Mouse (Mus musculus) testis, adult 2 months (tissue): ENCODE data around the gene Sall2. TPM values are rescaled to one million over a fixed set of nuclear protein-coding genes. Genes with fewer than 3 reads are reported as not detected.
"Not testable (repeated sequence)": the region's sequence is repeated elsewhere in the genome, so short reads cannot be mapped to it uniquely, and the experiment has no call there.

ENCODE experiments used
- H3K27ac ChIP-seq: fragments of 200-500 bp; 2 replicates; pipeline ENCODE4 v1.5.1; 2012; ENCODE audit warnings: low read depth, low read length; ENCODE audit not compliant: control insufficient read depth, insufficient read depth
- H3K27me3 ChIP-seq: fragments of 200-500 bp; 2 replicates; pipeline ENCODE4 v1.6.1; 2012; ENCODE audit warnings: mild to moderate bottlenecking, low read length, moderate library complexity; ENCODE audit not compliant: control insufficient read depth, insufficient read depth
- H3K36me3 ChIP-seq: fragments of 200-500 bp; 2 replicates; pipeline ENCODE4 v1.6.1; 2012; ENCODE audit warnings: mild to moderate bottlenecking, low read length; ENCODE audit not compliant: control insufficient read depth, insufficient read depth
- H3K4me1 ChIP-seq: fragments of 200-500 bp; 2 replicates; pipeline ENCODE4 v1.6.1; 2012; ENCODE audit warnings: low read length; ENCODE audit not compliant: control insufficient read depth, insufficient read depth
- H3K4me3 ChIP-seq: fragments of 200-500 bp; 2 replicates; pipeline ENCODE4 v1.5.1; 2012; ENCODE audit warnings: low read depth, mild to moderate bottlenecking, low read length, moderate library complexity, mixed read lengths; ENCODE audit not compliant: control insufficient read depth
- CTCF ChIP-seq: fragments of 200-500 bp; IDR thresholded peaks from 2 replicates; pipeline ENCODE4 v1.5.1; 2012; ENCODE audit warnings: low read depth, mild to moderate bottlenecking, inconsistent platforms, low read length, moderate library complexity; ENCODE audit not compliant: control insufficient read depth, insufficient read depth, insufficient replicate concordance
- POLR2A ChIP-seq: fragments of 200-500 bp; IDR thresholded peaks from 2 replicates; pipeline ENCODE4 v1.6.1; 2012; ENCODE audit warnings: low read depth, mild to moderate bottlenecking, inconsistent platforms, low read length, moderate library complexity; ENCODE audit not compliant: control insufficient read depth
- polyA plus RNA-seq: library from polyadenylated mRNA; depleted of rRNA; stranded (reverse); fragments of >200 nt; gene quantifications from 2 replicates; pipeline ENCODE4 v1.2.3, GENCODE M21; 2012

The Sall2 gene
- polyA plus RNA-seq, 1 experiment = 0.56 TPM

DNA sequence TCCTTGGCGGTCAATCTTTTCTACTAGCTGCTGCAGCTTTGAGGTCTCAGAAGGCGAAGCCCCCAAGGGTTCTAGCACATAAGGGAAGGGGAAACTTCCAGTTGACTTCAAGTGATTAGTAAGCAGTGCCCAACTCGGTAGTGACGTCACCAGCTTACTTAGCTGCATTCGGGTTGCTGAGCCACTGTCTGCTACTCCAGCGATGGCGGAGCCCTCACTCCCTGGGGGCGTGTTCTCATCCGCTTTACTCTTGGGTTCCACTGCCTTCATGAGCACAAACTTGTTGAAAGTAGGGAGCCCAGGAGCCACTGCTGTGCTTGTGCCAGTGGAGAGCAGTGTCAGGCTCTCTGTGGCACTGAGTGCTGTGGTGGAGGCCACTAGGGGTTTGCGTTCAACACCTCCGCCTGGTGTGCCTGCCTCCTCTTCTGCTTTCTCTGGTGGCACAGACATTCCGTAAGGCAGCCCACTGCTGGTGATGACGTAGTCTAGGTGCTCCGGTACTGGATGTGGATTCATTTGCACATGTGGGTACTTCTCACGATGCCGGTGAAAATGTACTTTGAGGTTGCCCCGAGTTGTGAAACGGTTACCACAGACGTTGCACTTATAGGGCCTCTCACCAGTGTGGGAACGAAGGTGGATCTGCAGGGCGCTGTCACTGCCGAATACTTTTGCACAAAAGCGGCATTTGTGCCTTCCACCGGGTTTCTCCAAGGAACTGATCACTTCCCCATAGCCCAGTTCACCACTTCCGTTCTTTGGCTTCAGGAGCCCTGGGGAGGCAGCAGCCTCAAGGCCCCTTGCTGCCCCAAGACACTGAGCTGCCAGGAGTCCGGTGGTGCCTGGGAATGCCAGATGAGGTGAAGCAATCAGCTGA, 14.4 kb downstream of the Sall2 start:
- H3K27ac ChIP-seq = no peak overlapping the region
- TF ChIP-seq CTCF (no peak), POLR2A (no peak)
- no peaks in the 10 kb centered on the region for H3K27me3 ChIP-seq
- H3K4me1 ChIP-seq = peaks cover 21% of the 10 kb centered on the region
- peak overlapping the region; percentile 28 for H3K4me3 ChIP-seq
- H3K36me3 ChIP-seq = no peaks in the 10 kb centered on the region

DNA sequence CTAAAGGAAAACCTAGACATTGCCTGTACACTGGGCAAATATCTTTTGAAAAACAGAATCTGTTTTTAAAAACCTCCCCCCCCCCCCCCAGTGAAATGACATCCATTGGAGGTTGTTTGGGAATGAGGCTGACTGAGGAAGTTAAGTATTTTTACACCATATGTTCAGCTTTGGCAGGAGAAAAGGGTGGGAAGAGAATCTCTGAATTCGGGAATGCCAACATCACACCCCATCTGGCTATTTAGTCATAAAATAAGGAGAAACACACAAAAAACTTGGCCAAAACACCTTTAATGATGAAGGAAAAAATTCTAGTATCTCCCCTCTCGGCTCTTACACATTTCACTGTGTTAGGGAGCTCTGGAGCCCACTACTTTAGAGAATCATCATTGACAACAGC, 17.7 kb downstream of the Sall2 start:
- Histone ChIP-seq H3K4me3 (no peak overlapping the region), H3K36me3 (no peaks in the 10 kb centered on the region), H3K4me1 (peaks cover 16% of the 10 kb centered on the region)

DNA sequence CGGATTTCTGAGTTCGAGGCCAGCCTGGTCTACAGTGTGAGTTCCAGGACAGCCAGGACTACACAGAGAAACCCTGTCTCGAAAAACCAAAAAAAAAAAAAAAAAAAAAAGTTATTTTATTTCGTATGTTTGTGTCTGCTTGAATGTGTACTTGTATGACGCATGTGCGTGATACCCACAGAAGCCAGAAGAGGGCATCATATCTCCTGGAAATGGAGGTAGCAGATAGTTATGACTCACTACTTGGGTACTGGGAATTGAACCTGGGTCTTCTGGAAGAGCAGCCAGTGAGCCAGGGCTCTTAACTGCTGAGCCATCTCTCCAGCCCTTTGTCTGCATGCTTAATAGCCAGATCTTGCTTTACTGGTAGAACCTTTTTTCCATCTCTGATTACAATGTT, 18.2 kb downstream of the Sall2 start:
- not testable (repeated sequence) for H3K27me3 ChIP-seq, H3K36me3 ChIP-seq, H3K27ac ChIP-seq, H3K4me3 ChIP-seq
- H3K4me1 ChIP-seq = peaks cover 14% of the 10 kb centered on the region

More for the DNA sequence above, 17.7 kb downstream of the Sall2 start:
- Histone ChIP-seq H3K27ac (no peak overlapping the region), H3K27me3 (no peaks in the 10 kb centered on the region)
- TF ChIP-seq POLR2A (no peak), CTCF (no peak)

DNA sequence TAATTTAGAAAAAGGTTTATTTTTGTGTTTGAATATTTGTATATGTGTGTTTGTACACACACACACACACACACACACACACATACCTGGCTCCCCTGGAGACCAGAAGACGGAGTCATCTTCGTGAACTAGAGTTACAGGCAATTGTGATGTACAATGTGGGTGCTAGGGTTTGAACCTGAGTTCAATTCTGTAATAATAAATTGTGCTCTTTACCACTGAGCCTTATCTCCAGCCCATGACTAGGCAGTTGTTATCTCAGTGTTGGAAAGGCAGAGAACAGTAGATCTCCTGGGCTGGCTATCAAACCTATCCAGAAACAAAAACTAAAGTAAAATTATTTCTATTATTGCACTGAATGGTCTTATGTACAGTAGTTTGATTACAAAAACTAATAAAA, 22.5 kb downstream of the Sall2 start:
- H3K4me3 ChIP-seq = no peak overlapping the region
- no peaks in the 10 kb centered on the region for H3K36me3 ChIP-seq
- no peaks in the 10 kb centered on the region for H3K27me3 ChIP-seq
- H3K27ac ChIP-seq = no peak overlapping the region
- peaks cover 3% of the 10 kb centered on the region; the same call in 1 of the 2 replicates for H3K4me1 ChIP-seq
- TF ChIP-seq CTCF (no peak), POLR2A (no peak)

DNA sequence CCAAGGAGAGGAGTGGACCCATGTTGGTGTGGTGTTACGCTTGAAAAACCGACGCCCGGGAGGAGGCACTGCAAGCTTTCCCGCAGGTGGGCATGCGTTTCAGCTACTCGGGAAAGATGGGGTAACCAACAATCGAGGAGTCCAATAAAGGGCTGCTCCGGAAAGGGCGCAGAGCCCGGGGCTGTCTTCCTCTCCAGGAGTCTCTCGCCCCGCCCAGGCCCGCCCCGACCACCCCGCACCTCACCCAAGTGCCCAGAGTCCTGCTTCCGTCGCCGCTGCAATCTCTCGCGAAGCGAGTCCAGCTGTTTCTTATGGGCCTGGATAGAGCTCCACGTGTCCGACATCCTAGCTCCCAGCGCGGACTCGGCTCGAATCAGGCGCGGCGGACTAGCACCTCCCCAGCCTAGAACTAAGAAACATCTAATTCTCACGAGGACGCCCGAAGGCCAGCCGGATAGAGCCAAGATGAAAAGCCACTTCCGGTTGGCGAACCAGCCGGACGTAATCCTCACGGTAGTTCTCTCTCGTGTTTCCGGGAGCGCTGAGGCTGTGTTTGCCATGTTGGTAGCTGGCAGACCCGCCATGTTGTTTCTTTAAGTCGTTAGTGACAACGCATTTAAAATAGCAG, 23.8 kb downstream of the Sall2 start, which contains the start of gene Mettl3:
Gene Mettl3, minus strand, starts transcription at position 485 of the 628 bp plus-strand sequence.
- peak within 1 kb of the TSS; percentile 95 for H3K27ac ChIP-seq
- H3K4me1 ChIP-seq = peaks cover 3% of the 10 kb centered on the region; the same call in 1 of the 2 replicates
- H3K36me3 ChIP-seq = no peaks in the 10 kb centered on the region
- peak within 1 kb of the TSS; percentile 80 for H3K4me3 ChIP-seq
- no peak for TF ChIP-seq CTCF
- peak; percentile 62; the same call in 1 of the 2 replicates for TF ChIP-seq POLR2A
- no peaks in the 10 kb centered on the region for H3K27me3 ChIP-seq

DNA sequence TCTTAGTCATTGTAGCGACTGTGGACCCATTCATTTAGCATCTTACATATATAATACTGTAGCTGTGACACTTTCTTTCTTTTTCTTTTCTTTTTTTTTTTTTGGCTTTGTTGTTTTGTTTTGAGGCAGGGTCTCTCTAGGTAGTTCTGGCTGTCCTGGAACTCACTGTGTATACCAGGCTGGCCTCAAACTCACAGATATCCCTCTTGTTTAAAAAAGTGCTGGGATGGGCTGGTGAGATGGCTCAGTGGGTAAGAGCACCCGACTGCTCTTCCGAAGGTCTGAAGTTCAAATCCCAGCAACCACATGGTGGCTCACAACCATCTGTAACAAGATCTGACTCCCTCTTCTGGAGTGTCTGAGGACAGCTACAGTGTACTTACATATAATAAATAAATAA, 25.0 kb downstream of the Sall2 start:
- not testable (repeated sequence) for H3K27me3 ChIP-seq, H3K4me1 ChIP-seq, H3K4me3 ChIP-seq, H3K36me3 ChIP-seq, H3K27ac ChIP-seq

DNA sequence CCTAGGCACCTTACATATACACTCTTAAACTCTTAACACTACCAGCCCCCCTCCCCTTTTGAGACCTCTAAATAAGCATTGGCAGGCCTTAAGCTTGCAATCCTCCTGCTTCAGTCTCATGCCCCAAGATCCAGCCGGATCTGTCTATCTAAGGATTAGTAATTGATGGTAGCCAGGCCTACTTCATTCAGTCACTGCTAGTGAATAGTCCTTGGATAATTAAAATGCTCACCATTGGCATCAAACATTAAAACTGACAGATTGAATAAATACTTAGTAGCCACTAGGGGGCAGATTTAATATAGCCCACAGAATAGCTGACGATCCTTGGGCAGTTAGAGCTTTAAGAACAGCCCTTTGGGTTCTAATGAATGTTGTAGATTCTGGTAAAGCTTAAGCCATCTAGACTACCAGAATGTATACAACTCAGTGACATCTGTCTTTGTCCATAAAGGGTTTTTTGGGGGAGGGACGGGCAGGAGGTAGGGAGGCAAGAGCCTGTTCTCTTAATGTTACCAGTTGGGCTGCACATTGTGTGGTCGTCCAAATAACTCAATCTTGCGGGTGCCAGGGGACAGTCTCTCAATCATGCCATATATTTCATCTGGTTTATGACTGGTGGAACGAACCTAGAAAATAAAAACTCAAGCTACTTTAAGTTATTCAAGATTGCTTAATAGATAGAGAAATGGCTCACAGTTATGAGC, 32.9 kb downstream of the Sall2 start:
- H3K4me1 ChIP-seq = no peaks in the 10 kb centered on the region
- no peaks in the 10 kb centered on the region for H3K27me3 ChIP-seq
- TF ChIP-seq CTCF (no peak), POLR2A (no peak)
- no peak overlapping the region for H3K27ac ChIP-seq
- H3K4me3 ChIP-seq = no peak overlapping the region
- no peaks in the 10 kb centered on the region for H3K36me3 ChIP-seq
